Mouse (Mus musculus) embryonic facial prominence, embryonic 12.5 days (tissue): Measurements from ENCODE around the gene Sec24b. TPM values are rescaled to one million over a fixed set of nuclear protein-coding genes. Genes with fewer than 3 reads are reported as not detected.

Source experiments
- ATAC-seq: fragments of 200-750 bp; cut with Nextera tagmentation; 2 replicates; pipeline ENCODE4 v1.8.0; 2017; ENCODE audit not compliant: insufficient number of reproducible peaks, insufficient read depth, low FRiP score, low TSS enrichment
- H3K27ac ChIP-seq: fragments of 300-500 bp; sonication (generic); 2 replicates; pipeline ENCODE4 v1.5.1; 2016; ENCODE audit warnings: mild to moderate bottlenecking
- H3K27me3 ChIP-seq: fragments of 300-500 bp; sonication (generic); 2 replicates; pipeline ENCODE4 v1.6.1; 2016; ENCODE audit warnings: mild to moderate bottlenecking, moderate library complexity
- H3K36me3 ChIP-seq: fragments of 300-500 bp; sonication (generic); 2 replicates; pipeline ENCODE4 v1.6.1; 2016; ENCODE audit warnings: mild to moderate bottlenecking
- H3K4me1 ChIP-seq: fragments of 300-500 bp; sonication (generic); 2 replicates; pipeline ENCODE4 v1.6.1; 2016
- H3K4me2 ChIP-seq: fragments of 300-500 bp; sonication (generic); replicated peaks from 2 replicates; pipeline ENCODE4 v1.6.1; 2016; ENCODE audit warnings: mild to moderate bottlenecking, moderate library complexity
- H3K4me3 ChIP-seq: fragments of 300-500 bp; sonication (generic); 2 replicates; pipeline ENCODE4 v1.5.1; 2016; ENCODE audit warnings: mild to moderate bottlenecking
- H3K9ac ChIP-seq: fragments of 300-500 bp; sonication (generic); 2 replicates; pipeline ENCODE4 v1.6.1; 2016; ENCODE audit warnings: mild to moderate bottlenecking, moderate library complexity
- H3K9me3 ChIP-seq: fragments of 300-500 bp; sonication (generic); 2 replicates; pipeline ENCODE4 v1.6.1; 2016; ENCODE audit warnings: mild to moderate bottlenecking, moderate library complexity
- WGBS: fragments of 180-500 bp; shearing (Covaris S2); methylation state at CpG from one replicate; pipeline ENCODE4 v1.1.7; 2016; 5-methylcytosine and 5-hydroxymethylcytosine counted together
- polyA plus RNA-seq: library from polyadenylated mRNA; unstranded; fragments of >200 nt; fragmentation: Nextera tagmentation; extraction: Ambion mirVana; gene quantifications from 2 replicates; pipeline ENCODE4 v1.2.1, GENCODE M21; 2016

Gene Sec24b
- polyA plus RNA-seq, 1 experiment from 2014 or later = 34.3 TPM

GRCm38 (mm10) chr3:129940780-129941179 lies 120.6 kb downstream of the Sec24b start:
- Histone ChIP-seq H3K36me3 (no peaks in the 10 kb centered on the region), H3K27ac (no peak overlapping the region), H3K9me3 (no peaks in the 10 kb centered on the region), H3K4me3 (no peak overlapping the region), H3K4me1 (no peaks in the 10 kb centered on the region), H3K27me3 (no peaks in the 10 kb centered on the region), H3K4me2 (no peak overlapping the region), H3K9ac (no peak overlapping the region)
- ATAC-seq = no peak
- WGBS = 82% methylated on average over 2 of the region's 2 CpGs

GRCm38 (mm10) chr3:129939058-129939457 lies 122.3 kb downstream of the Sec24b start:
- no peaks in the 10 kb centered on the region for H3K4me1 ChIP-seq
- no peak overlapping the region for H3K4me2 ChIP-seq
- no peaks in the 10 kb centered on the region for H3K27me3 ChIP-seq
- ATAC-seq = no peak
- H3K36me3 ChIP-seq = no peaks in the 10 kb centered on the region
- no peak overlapping the region for H3K27ac ChIP-seq
- no peaks in the 10 kb centered on the region for H3K9me3 ChIP-seq
- H3K9ac ChIP-seq = no peak overlapping the region
- no peak overlapping the region for H3K4me3 ChIP-seq
- WGBS = 51% methylated on average over 7 of the region's 7 CpGs

- no peaks in the 10 kb centered on the region for H3K4me1 ChIP-seq
- H3K9ac ChIP-seq = no peak overlapping the region
- H3K27ac ChIP-seq = no peak overlapping the region
- no peak overlapping the region for H3K4me2 ChIP-seq
- no peaks in the 10 kb centered on the region for H3K9me3 ChIP-seq
- H3K27me3 ChIP-seq = no peaks in the 10 kb centered on the region
- 43% methylated on average over 3 of the region's 3 CpGs for WGBS
- H3K36me3 ChIP-seq = no peaks in the 10 kb centered on the region
- no peak for ATAC-seq
- no peak overlapping the region for H3K4me3 ChIP-seq
Measured at GRCm38 (mm10) chr3:129937848-129938247, 123.5 kb downstream of the Sec24b start.

GRCm38 (mm10) chr3:129936561-129936960 lies 124.8 kb downstream of the Sec24b start:
- no peak overlapping the region for H3K4me2 ChIP-seq
- ATAC-seq = no peak
- no peaks in the 10 kb centered on the region for H3K4me1 ChIP-seq
- H3K9me3 ChIP-seq = no peaks in the 10 kb centered on the region
- no peak overlapping the region for H3K9ac ChIP-seq
- no peak overlapping the region for H3K4me3 ChIP-seq
- H3K36me3 ChIP-seq = no peaks in the 10 kb centered on the region
- H3K27ac ChIP-seq = no peak overlapping the region
- 55% methylated on average over 9 of the region's 9 CpGs for WGBS
- H3K27me3 ChIP-seq = no peaks in the 10 kb centered on the region

Other genes with a start within 250 kb of the Sec24b start
- gene Rrh, start 239.0 kb downstream of the Sec24b start, polyA plus RNA-seq = 0.32 and 0.35 TPM in 2 replicates
- 107 and 111 TPM in 2 replicates for gene Gar1, start 230.2 kb downstream of the Sec24b start, polyA plus RNA-seq
- gene Cfi, start 225.7 kb downstream of the Sec24b start, polyA plus RNA-seq = 0.52 and 0.84 TPM in 2 replicates
- 25.2 and 26.3 TPM in 2 replicates for gene Pla2g12a, start 182.9 kb downstream of the Sec24b start, polyA plus RNA-seq
- 96.3 and 102 TPM in 2 replicates for gene Casp6, start 160.1 kb downstream of the Sec24b start, polyA plus RNA-seq
- gene Mcub, start 91.3 kb downstream of the Sec24b start, polyA plus RNA-seq = 2.7 and 3.4 TPM in 2 replicates
- gene Col25a1, start 69.9 kb upstream of the Sec24b start, polyA plus RNA-seq = 30.5 and 31.1 TPM in 2 replicates